Mouse (Mus musculus): ENCODE results near the gene Smad1. TPM values are rescaled to one million over a fixed set of nuclear protein-coding genes. Genes with fewer than 3 reads are reported as not detected.

Gene Smad1
- polyA plus RNA-seq, 1 experiment = 34.8 TPM

DNA sequence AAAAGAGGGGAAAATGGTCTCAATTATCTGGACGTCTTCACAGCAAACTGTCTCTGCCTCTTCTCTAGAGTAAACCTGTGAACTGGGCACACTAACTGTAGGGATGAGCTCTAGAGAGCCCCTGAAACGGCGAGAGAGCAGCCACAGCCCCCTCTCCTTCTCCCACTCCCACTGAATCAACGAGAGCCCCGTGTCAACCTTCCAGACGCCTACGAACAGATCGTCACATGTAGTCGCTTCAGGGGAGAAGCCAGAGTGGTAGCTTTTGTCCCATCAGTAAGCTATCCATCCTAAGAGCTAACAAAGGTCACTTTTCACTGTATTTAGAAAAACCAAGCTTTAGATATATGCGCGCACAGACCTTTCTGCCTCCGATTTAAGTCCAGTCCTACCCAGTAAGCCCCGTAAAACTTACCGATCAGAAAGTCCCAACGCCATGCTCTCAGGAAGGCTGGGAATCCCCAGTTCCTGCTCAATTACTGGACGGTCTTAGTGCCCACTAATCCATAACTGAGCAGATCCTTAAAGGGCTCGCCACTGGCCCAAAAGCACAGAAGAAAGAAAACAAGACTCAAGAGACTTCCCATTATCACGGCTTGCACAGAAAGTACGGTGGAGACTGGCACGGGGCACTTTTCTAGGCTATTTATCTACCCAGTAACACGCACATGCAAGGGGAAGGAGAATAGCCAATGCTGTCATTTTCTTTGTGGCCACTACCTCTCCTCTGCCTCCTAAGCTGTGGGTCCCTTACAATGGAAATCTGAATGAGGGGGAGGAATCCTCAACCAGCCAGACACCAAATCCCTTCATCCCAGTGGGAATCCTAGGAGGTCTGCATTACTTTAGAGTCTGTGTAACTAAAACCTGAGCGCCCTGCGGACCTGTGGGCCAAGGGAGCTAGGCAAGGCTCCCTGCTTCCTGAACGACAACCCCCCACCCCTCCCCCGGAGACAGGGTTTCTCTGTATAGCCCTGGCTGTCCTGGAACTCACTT, 14.7 kb downstream of the Smad1 start:
- DNase-seq (ENCODE audit: low read depth, low spot score) = no peak
- WGBS = 72% methylated on average over 25 of the region's 25 CpGs

DNA sequence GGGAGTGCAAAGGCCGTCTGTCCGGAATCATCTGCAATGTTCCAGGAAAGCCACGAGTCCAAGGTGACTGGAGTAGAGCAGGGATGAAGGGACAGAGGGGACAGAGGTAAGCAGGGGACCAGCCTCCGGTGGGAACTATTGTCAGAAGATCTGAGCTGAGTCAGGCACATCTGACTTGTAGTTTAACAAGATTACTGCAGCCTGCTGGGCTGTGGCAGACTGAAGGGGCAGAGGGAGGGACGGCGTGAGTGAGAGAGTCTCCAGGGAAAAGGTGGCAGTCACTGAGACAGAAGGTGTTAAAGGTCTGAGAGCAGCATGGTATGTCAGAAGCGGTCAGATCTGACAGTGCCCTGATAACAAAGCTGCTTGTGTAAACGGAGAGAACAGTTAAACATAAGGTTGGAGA, 16.5 kb downstream of the Smad1 start:
- DNase-seq (ENCODE audit: low read depth, low spot score) = no peak
- 22% methylated on average over 8 of the region's 8 CpGs for WGBS

DNA sequence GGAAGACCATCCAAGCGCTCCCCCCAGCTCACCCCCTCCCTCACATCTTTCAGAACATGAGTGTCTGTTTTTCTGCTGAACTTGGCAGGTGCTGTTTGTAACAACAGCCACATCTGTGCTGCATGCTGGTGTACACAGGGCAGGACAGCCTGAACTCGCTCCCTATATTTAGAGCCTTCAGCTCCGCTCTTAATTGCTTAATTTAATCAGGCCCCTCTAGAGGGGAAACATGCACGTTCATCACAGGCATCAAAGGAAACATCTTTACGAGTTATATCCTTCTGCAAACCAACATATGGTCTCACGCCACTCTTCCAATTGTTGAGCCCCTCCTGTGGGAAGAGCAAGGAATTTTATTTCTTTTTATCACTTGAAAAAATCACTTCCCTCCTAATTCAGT, 17.5 kb downstream of the Smad1 start:
- WGBS = 53% methylated on average over 6 of the region's 6 CpGs
- no peak for DNase-seq (ENCODE audit: low read depth, low spot score)

DNA sequence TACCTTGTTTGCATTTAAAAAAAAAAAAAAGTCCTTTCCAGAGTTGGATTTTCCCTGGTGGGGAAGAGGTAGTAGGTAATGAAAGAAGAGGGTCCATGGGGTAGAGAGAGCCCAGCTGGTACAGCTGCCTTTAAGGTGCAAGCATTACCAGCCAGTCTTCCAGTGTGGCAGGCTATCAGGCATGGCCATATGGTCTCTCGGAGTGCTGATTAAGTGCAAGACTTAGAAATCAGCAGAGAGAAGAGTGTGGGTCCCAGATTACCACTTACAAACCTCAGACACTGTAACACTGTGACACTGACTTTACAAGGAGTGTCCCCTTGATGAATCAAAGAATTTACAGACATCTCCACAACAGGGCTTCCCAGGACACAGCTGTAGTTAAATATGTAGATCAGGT, 18.9 kb downstream of the Smad1 start:
- 88% methylated on average over 1 of the region's 1 CpGs for WGBS
- DNase-seq (ENCODE audit: low read depth, low spot score) = no peak

DNA sequence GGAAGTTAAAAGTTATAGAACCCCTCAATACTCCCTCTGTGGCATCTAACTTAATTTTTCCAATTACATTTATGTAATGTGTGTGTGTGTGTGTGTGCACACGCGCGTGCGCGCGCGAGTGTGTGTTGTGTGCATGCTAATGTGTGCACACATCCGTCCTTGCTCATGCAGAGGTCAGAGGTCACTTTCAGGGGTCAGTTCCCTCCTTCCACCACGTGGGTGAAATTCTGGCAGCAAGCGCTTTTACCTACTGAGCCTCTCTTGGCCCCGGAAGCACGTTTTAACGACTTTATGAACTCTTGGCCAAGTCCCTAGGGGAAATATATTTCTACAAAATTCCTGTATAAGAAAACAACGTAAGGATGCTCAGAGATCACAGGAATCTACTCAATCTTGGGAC, 19.3 kb downstream of the Smad1 start:
- 65% methylated on average over 14 of the region's 14 CpGs for WGBS
- no peak for DNase-seq (ENCODE audit: low read depth, low spot score)

DNA sequence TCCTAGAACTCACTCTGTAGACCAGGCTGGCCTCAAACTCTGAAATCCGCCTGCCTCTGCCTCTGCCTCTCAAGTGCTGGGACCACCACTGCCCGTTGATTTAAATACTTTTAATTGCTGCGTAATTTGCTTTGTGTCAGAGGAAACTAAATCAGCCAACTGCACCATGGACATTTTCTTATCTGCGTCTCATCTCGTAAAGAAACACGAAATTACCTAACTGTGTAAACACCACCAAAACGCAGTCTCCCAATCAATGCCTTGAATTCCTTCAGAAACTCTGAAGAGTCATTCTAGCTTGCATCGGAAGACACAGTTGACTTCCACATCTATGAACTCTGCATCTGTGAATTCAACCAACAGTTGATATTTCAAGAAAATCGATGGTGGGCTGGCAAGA, 22.7 kb downstream of the Smad1 start:
- 44% methylated on average over 9 of the region's 9 CpGs for WGBS
- no peak for DNase-seq (ENCODE audit: low read depth, low spot score)

DNA sequence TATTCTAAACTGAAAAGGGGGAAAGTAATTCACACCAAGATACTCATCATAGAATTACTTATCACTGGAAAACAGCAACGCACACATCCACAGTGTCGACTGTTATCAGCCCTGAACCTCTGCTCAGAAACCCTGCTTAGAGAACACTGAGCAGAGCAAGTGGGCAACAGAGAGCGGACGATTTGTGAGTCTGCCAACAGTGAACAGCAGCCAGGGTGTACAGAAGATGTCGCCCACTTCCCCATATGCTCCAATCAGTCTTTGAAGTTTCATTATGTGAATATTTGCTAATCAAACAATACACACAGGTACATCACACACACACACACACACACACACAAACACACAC, 23.6 kb downstream of the Smad1 start:
- no peak for DNase-seq (ENCODE audit: low read depth, low spot score)
- 18% methylated on average over 5 of the region's 5 CpGs for WGBS

DNA sequence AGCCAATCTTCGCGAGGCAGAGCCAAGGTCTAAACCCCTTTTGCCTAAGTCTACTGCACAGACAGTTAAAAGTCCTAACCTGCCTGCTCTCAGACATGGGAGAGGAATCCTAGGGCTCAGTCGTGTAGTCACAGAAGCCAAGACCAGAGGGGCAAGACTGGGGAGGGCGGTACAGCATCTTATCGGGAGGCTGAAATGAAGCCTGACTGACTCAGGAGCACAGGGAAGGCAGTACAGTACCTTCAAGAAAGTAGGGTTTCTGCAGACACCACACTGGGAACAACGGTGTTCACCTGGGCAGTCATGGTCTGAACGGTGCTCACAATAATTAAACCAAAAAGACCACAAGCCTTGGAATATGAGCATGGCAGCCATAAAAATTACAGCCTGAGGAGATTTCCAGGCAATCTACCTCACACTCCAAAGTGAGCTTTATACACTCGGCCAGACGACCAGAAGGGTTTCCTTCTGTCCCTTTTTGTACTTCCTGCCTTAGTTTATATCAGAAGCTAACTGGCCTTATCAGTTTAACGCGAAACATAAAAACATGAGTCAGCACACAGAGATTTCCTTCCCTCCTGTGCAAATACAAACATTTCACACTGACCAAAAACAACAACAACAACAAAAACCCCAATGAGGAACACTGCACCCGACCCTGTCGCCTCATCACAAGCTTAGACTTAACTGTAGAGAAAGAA, 24.1 kb downstream of the Smad1 start:
- 14% methylated on average over 13 of the region's 13 CpGs for WGBS
- no peak for DNase-seq (ENCODE audit: low read depth, low spot score)

DNA sequence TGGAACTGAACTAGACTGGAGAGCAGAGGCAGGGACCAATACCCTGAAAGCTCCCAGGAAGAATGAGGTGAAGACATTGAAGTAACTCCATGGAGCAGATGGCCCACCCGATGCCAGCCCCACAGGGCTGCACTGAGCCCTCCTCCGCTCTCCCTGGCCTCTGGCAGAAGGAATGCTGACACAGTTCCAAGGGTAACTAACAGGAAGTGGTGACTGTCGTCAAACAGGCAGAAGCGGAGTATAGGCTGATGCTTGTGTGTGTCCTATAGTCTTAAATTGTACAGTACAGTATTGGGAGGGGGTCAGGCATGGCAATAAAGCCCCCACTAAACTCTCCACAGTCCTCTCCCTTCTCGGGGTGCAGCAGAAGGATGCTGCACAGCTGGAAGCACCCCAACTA, 24.9 kb downstream of the Smad1 start:
- 13% methylated on average over 5 of the region's 5 CpGs for WGBS
- DNase-seq (ENCODE audit: low read depth, low spot score) = no peak

DNA sequence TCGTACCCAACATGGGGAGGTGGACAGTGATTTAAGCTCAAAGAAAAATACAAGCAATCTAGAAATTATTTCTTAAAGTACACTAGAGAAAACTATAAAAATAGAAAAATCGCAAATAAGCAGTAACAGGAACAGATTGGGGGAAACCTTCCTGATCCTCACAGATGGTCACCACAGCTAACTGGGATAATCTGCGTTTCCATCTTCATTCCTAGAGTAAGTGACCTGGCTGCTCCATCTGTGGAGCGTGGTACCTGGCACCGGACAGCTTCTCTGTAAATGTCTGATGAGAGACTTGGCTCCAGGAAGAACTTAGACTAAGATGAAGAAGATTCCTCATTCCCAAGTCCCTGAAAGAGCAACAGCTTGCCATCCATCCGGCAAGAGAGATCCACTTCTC, 25.8 kb downstream of the Smad1 start:
- 64% methylated on average over 6 of the region's 6 CpGs for WGBS
- DNase-seq (ENCODE audit: low read depth, low spot score) = no peak

DNA sequence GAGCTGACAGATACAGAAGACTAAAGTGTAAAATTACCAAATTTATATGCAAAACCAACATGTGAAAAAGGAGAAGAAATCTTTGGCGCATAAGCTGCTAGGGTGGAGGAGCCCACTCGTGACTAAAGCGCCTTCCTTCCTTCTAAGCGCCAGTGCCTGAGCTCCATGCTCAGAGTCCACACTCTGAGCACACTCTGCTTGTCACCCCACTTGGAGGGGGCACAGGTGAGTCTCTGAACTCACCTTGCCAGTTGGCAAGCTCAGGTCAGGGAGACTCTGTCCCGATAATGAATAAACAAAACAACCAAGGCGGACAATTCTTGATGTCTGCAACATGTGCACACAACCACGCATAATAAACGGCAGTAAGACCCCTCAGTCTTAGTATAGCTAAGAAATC, 26.4 kb downstream of the Smad1 start:
- no peak for DNase-seq (ENCODE audit: low read depth, low spot score)
- WGBS = 31% methylated on average over 8 of the region's 8 CpGs

DNA sequence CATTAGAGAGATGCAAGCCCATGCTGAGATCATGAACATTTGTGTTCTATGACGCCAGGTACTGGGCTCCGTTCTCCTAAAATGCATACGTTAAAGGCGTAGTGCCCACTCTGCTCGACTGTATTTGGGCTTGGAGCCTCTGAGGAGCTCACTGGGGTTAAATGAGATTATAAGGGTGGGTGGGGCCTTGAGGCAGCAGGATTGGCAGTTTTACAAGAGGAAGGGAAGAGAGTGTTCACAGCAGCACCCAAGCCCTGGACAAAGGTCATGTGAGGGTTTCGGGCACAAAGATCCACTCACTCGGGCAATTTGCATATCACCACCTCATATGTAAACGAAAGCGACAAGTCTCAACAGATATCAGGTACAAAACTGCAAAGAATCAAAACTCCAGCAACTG, 26.8 kb downstream of the Smad1 start:
- WGBS = 19% methylated on average over 9 of the region's 9 CpGs

DNA sequence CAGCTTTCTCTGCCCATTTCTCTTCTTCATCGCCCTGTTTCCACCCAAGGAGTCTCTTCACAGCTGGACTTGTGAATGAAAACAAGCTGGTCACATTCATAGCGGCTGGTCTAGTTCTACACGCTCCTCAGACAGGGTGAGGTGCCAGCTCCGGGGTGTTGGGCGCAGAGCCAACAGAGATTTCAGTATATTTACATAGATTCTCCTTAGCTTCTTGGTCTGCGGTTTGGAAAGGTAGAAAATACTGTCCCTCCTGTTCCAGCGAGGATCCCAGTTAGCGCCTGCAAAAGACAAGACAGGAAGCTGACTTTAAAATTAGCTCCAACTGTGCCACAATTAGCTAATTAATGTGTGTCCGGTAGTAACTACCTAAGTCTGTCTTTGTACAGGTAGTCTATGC, 27.2 kb downstream of the Smad1 start:
- 23% methylated on average over 9 of the region's 9 CpGs for WGBS
- DNase-seq (ENCODE audit: low read depth, low spot score) = no peak

More for the DNA sequence above, 26.8 kb downstream of the Smad1 start:
- DNase-seq (ENCODE audit: low read depth, low spot score) = peak; percentile 95

DNA sequence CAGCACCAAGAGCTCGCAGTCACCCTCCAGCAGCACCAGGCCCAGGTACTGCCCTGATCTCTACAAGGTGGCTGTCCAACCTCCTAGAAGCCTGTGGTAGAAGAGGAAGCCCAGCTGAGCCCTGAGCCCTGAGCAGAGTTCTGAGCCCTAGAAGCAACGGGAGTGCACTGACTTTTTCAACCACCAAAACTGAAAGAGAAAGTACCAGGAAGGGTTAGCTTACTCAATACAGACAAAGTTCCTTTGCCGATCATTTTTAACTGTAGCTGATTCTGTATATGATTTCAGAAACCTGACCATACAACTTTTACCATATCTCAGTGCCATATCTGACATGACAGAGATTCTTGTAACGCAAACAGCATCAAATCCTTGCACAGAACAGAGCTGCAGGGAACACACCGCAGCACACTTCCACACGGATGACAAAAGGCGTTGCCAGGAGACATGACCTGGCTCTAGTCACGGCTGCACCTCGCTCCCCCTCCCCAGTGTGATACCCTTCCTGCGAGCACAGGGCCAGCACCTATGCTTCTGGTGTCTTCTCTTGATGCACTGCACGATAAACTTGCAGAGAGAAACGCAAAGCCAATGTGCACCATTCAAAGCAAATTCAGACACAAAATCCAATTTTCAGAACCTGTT, 28.6 kb downstream of the Smad1 start:
- no peak for DNase-seq (ENCODE audit: low read depth, low spot score)
- WGBS = 32% methylated on average over 12 of the region's 12 CpGs

DNA sequence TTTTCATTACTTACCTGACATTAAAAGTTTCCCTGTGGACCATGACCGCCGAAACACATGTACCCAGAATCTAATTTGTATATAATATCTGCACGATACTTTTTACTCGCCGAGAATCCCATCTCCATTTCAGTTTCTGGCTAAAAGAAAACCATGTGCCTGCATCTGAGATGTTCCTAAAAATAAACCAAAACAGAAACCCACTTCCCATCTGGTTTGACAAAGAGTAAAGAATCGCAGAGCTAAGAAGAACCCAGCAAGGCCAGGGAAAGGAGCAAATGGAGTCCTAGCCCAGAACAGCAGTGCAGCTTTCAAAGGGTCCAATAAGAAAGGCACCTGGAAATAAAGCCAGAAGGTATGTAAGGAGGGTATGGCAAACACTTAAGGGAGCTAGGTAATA, 30.2 kb downstream of the Smad1 start:
- WGBS = 36% methylated on average over 6 of the region's 6 CpGs
- DNase-seq (ENCODE audit: low read depth, low spot score) = no peak

DNA sequence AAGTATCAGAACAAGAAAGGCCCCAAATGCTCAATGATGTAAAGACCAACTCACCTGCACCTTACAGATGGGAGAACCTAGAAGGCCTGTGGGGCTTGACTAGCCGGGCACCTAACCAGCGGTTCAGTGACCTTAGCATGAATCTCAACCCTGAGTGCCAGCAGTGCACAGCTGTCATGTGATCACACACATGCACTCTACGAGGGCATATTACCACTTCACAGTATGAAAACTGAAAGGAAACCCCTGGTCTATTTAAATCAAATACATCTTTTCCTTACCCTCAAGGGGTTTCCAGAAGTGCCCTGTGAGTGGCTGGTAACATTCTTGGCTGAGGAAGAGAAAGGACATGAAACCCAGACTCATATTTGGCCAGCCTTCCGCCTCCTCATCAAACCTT, 31.4 kb downstream of the Smad1 start:
- 33% methylated on average over 4 of the region's 4 CpGs for WGBS
- DNase-seq (ENCODE audit: low read depth, low spot score) = no peak

DNA sequence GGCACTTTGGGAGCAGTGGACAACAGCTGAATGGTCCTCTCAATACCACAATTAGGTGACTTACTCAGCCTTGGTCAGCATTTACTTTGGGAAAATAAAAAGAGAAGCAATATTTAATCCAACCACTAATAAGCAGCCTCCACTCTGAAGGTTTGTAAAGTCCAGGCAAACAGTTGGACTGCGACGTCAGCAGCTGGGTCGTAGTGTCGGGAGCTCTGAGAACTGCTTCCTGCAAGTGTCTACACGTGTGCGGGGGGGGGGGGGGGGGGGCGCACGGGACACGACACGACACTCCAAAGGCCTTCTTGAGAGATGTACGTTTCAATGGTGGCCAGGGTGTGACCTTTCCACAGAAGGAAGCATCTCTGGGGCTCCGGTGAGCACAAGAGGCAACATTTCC, 32.0 kb downstream of the Smad1 start:
- WGBS = 13% methylated on average over 12 of the region's 12 CpGs
- no peak for DNase-seq (ENCODE audit: low read depth, low spot score)

DNA sequence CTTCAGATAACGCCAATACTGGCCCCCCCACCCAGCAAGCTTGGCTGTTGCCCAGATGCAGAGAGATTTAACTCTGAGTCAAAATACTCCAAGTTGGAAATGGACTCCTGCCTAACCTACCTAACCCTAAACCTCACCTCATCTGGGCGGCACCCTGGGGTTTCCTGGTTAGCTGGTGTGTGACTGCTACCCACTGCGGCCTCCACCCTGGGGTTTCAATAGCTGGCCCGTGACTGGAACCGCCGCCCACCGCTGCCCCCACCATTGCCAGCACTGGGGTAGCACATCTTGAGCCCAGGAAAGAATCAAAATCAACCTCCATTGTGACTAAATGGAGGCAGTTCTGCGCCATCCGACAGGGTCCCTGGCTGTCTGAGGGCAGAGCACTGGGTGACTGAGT, 33.1 kb downstream of the Smad1 start:
- WGBS = 37% methylated on average over 9 of the region's 9 CpGs
- DNase-seq (ENCODE audit: low read depth, low spot score) = no peak

DNA sequence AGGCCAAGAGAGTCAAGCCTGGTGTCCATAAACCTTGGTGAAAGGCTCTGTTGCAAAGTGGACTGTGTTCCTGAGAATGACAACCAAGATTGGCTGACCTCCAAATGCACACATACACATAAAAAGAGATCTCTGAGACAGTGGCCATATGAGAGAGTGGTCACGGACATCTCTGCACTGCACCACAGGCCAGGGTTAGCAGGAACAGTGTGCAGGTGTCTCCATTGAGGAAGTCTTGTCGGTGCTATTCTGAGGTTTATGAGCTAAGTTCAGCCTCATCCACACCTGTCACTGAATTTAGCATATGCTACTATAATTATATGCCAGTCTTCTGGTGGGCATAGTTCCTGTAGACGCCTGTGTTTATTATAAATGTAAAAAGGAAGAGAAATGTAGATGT, 33.6 kb downstream of the Smad1 start:
- DNase-seq (ENCODE audit: low read depth, low spot score) = no peak
- 17% methylated on average over 3 of the region's 3 CpGs for WGBS

DNA sequence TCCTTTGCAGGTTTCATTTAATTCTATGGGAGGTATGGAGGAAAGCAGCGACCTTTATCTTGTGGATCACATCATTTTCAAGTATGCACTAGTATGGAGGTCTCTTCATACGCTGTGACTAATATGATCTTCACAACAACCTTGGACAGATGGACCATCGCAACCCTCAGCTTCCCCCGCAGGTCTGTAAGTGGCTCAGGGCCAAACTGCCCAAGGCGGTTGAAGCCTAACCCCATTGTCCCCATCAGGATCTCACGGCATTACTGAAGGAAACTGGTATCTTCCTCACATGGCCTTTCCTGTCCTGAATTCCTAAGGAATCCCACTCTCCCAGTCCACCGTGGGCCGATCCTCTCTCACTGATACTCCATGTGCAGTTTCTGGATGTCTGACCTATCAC, 34.5 kb downstream of the Smad1 start:
- no peak for DNase-seq (ENCODE audit: low read depth, low spot score)
- 87% methylated on average over 8 of the region's 8 CpGs for WGBS

DNA sequence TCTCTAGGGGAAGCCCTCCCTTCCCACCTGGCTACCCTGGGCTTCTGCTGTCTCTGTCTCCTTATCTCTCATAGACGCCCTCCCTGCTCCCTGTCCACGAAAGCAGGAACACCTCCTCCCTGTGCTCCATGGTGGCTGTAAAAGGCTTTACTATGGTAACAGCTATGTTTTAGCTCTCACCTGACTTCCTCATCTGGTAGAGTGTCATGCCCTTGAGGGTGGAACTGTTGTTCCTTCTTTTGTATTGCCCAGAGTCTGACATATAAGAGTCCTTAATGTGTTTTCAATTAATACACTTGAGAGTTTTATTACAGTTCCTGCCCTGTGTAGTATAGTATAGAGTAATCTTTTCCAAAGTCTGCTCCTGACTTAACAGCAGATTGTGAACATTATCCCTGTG, 36.9 kb downstream of the Smad1 start:
- DNase-seq (ENCODE audit: low read depth, low spot score) = no peak
- 20% methylated on average over 2 of the region's 2 CpGs for WGBS

Data from large intestine, adult 2 months (tissue).